ENCODE assay signal across 19 mouse cellular contexts in genomic region chr16:95257266-95257894, GRCm38 (mm10). TPM values are rescaled to one million over a fixed set of nuclear protein-coding genes. Genes with fewer than 3 reads are reported as not detected.
A peak's percentile ranks its signal among the peaks of the same experiment; 100 is the strongest.
DNase-seq lines count a peak whose midpoint lies in the region; ATAC-seq and TF ChIP-seq lines count a peak whose summit lies in the region.
"Had no signal": no experiment of that assay in that cellular context is flagged by ENCODE, and none has a peak within 500 bp of the region (broad histone marks: within the 10 kb centered on the region; RNA-seq: fewer than 3 reads in every experiment).

Gene Kcnj15, plus strand, starts transcription at chr16:95257558.

- TF ChIP-seq EP300 in lung, postnatal 0 days (IDR thresholded peaks at IDR 0.05): no peak

- H3K27me3 ChIP-seq in kidney, postnatal 0 days (ENCODE audit: insufficient read depth, low read length): no peaks in the 10 kb centered on the region
- no peaks in the 10 kb centered on the region for H3K27me3 ChIP-seq in lung, postnatal 0 days (replicated peaks; ENCODE audit: insufficient read depth, low read length)
- no peaks in the 10 kb centered on the region for H3K27me3 ChIP-seq in stomach, embryonic 16.5 days (ENCODE audit: control insufficient read depth, insufficient read depth, low read length)
- H3K27me3 ChIP-seq: forebrain, embryonic 15.5 days; midbrain, embryonic 15.5 days; neural tube, embryonic 15.5 days had no signal

- DNase-seq in kidney, postnatal 0 days (ENCODE audit: low spot score): no peak
- DNase-seq in kidney, postnatal 10 days: no peak
- peak; percentile 33 for DNase-seq in lung, postnatal 0 days (ENCODE audit: low spot score)
- no peak for DNase-seq in lung, postnatal 4 days
- DNase-seq in gonadal fat pad, adult 2 months (ENCODE audit: low read depth): no peak
- DNase-seq in urinary bladder, postnatal 14 days (ENCODE audit: low spot score): no peak
- DNase-seq: cerebellum, adult 2 months; cerebellum, postnatal 36 days; gastrocnemius, postnatal 25 days; right cerebral cortex, postnatal 14 days; thymus, postnatal 25 days had no signal

- WGBS in kidney, postnatal 0 days: 30% methylated on average over 6 of the region's 6 CpGs
- 5% methylated on average over 6 of the region's 6 CpGs for WGBS in lung, postnatal 0 days
- 11% methylated on average over 6 of the region's 6 CpGs for WGBS in stomach, embryonic 16.5 days

- peak within 1 kb of the TSS; percentile 63 for H3K27ac ChIP-seq in kidney, postnatal 0 days
- H3K27ac ChIP-seq in lung, postnatal 0 days (ENCODE audit: low read length): peak within 1 kb of the TSS; percentile 71
- peak within 1 kb of the TSS; percentile 78 for H3K27ac ChIP-seq in stomach, embryonic 16.5 days (ENCODE audit: low read length)
- H3K27ac ChIP-seq: forebrain, embryonic 15.5 days; heart, embryonic 10.5 days; hindbrain, embryonic 12.5 days; left cerebral cortex, adult 2 months; liver, embryonic 15.5 days; midbrain, embryonic 15.5 days; neural tube, embryonic 15.5 days had no signal

- TF ChIP-seq CTCF in kidney, postnatal 0 days (IDR thresholded peaks at IDR 0.05; ENCODE audit: low read depth): no peak
- TF ChIP-seq CTCF in lung, postnatal 0 days (IDR thresholded peaks at IDR 0.05): no peak

- no peaks in the 10 kb centered on the region for H3K36me3 ChIP-seq in kidney, postnatal 0 days (ENCODE audit: insufficient read depth, low read length)
- no peaks in the 10 kb centered on the region for H3K36me3 ChIP-seq in lung, postnatal 0 days (ENCODE audit: insufficient read depth, low read length)
- H3K36me3 ChIP-seq in stomach, embryonic 16.5 days (ENCODE audit: control insufficient read depth, insufficient read depth, low read length): no peaks in the 10 kb centered on the region
- H3K36me3 ChIP-seq: forebrain, embryonic 15.5 days; heart, embryonic 10.5 days; hindbrain, embryonic 12.5 days; liver, embryonic 15.5 days; midbrain, embryonic 15.5 days; neural tube, embryonic 15.5 days had no signal

- H3K9ac ChIP-seq in kidney, postnatal 0 days (ENCODE audit: low read depth, low read length): no peak within 1 kb of the TSS; the same call in 1 of the 2 replicates
- H3K9ac ChIP-seq in lung, postnatal 0 days (replicated peaks; ENCODE audit: low read depth): peak within 1 kb of the TSS; percentile 43; the same call in 1 of the 2 replicates
- peak within 1 kb of the TSS; percentile 19; the same call in 1 of the 2 replicates for H3K9ac ChIP-seq in stomach, embryonic 16.5 days (ENCODE audit: low read length)
- H3K9ac ChIP-seq: forebrain, embryonic 15.5 days; hindbrain, embryonic 12.5 days; liver, embryonic 15.5 days; midbrain, embryonic 15.5 days; neural tube, embryonic 15.5 days had no signal

- H3K4me2 ChIP-seq in kidney, postnatal 0 days (ENCODE audit: low read length): no peak within 1 kb of the TSS
- H3K4me2 ChIP-seq in lung, postnatal 0 days (replicated peaks; ENCODE audit: low read depth, low read length): peak within 1 kb of the TSS; percentile 42
- H3K4me2 ChIP-seq in stomach, embryonic 16.5 days (ENCODE audit: low read depth, low read length): peak within 1 kb of the TSS; percentile 30; the same call in 1 of the 2 replicates
- H3K4me2 ChIP-seq: forebrain, embryonic 15.5 days; hindbrain, embryonic 12.5 days; liver, embryonic 15.5 days; midbrain, embryonic 15.5 days; neural tube, embryonic 15.5 days had no signal

- no peaks in the 10 kb centered on the region for H3K9me3 ChIP-seq in kidney, postnatal 0 days (replicated peaks; ENCODE audit: low read length)
- no peaks in the 10 kb centered on the region for H3K9me3 ChIP-seq in lung, postnatal 0 days (ENCODE audit: low read length)
- H3K9me3 ChIP-seq in stomach, embryonic 16.5 days (replicated peaks; ENCODE audit: control insufficient read depth, low read length): no peaks in the 10 kb centered on the region
- H3K9me3 ChIP-seq: forebrain, embryonic 15.5 days; heart, embryonic 10.5 days; hindbrain, embryonic 12.5 days; liver, embryonic 15.5 days; midbrain, embryonic 15.5 days; neural tube, embryonic 15.5 days had no signal

- H3K4me3 ChIP-seq in kidney, postnatal 0 days (replicated peaks; ENCODE audit: low read depth, low read length): no peak within 1 kb of the TSS
- peak within 1 kb of the TSS; percentile 23 for H3K4me3 ChIP-seq in lung, postnatal 0 days (ENCODE audit: low read depth, low read length)
- H3K4me3 ChIP-seq in stomach, embryonic 16.5 days (replicated peaks; ENCODE audit: low read length): peak within 1 kb of the TSS; percentile 29
- H3K4me3 ChIP-seq: forebrain, embryonic 15.5 days; heart, embryonic 10.5 days; hindbrain, embryonic 12.5 days; left cerebral cortex, adult 2 months; liver, embryonic 15.5 days; midbrain, embryonic 15.5 days; neural tube, embryonic 15.5 days had no signal

- ATAC-seq in kidney, postnatal 0 days (replicated peaks; ENCODE audit: low FRiP score, low read depth): no peak; the same call in 1 of the 2 replicates
- ATAC-seq in lung, postnatal 0 days: no peak
- ATAC-seq in stomach, embryonic 16.5 days (ENCODE audit: insufficient read depth, low FRiP score): peak; percentile 59; the same call in 1 of the 2 replicates
- ATAC-seq: forebrain, embryonic 15.5 days; midbrain, embryonic 15.5 days had no signal

- no peaks in the 10 kb centered on the region for H3K4me1 ChIP-seq in kidney, postnatal 0 days (replicated peaks; ENCODE audit: insufficient read depth, low read length)
- H3K4me1 ChIP-seq in lung, postnatal 0 days (ENCODE audit: insufficient read depth, low read depth, low read length): no peaks in the 10 kb centered on the region
- no peaks in the 10 kb centered on the region for H3K4me1 ChIP-seq in stomach, embryonic 16.5 days (ENCODE audit: control insufficient read depth, insufficient read depth, low read length)
- H3K4me1 ChIP-seq: forebrain, embryonic 15.5 days; hindbrain, embryonic 12.5 days; liver, embryonic 15.5 days; midbrain, embryonic 15.5 days; neural tube, embryonic 15.5 days had no signal

RNA-seq across cellular contexts. Expression of gene Kcnj15, which starts in this region (rescaled TPM):
- 14.7 and 15.9 TPM in 2 replicates for polyA plus RNA-seq in kidney, postnatal 0 days (2015; fragmentation: Nextera tagmentation; extraction: Ambion mirVana)
- 11.5 and 15.8 TPM in 2 replicates for polyA plus RNA-seq in lung, postnatal 0 days (2015; fragmentation: Nextera tagmentation; extraction: Ambion mirVana)
- polyA plus RNA-seq in gonadal fat pad, adult 2 months (2012; rRNA removed): 29.4 and 32.2 TPM in 2 replicates
- 6.1 and 7.3 TPM in 2 replicates for polyA plus RNA-seq in stomach, embryonic 16.5 days (2015; fragmentation: Nextera tagmentation; extraction: Ambion mirVana)
- polyA plus RNA-seq: cerebellum, adult 2 months had no signal
